Mouse (Mus musculus) kidney, embryonic 14.5 days (tissue): ENCODE measurements at regions not wholly inside any gene's neighbourhood (a gene's known extent, or its start where the extent isn't known, plus 50 kb on each side); places are given as distances from the start of the nearest gene placed in this dataset.

ENCODE experiments used
- ATAC-seq: fragments of 200-750 bp; cut with Nextera tagmentation; 2 replicates; pipeline ENCODE4 v1.8.0; 2017; ENCODE audit warnings: moderate number of reproducible peaks, mild to moderate bottlenecking, moderate TSS enrichment, moderate library complexity; ENCODE audit not compliant: low FRiP score, low TSS enrichment
- H3K27ac ChIP-seq: fragments of 300-500 bp; sonication (generic); 2 replicates; pipeline ENCODE4 v1.5.1; 2014; ENCODE audit warnings: low read depth, mild to moderate bottlenecking, low read length, moderate library complexity, mixed read lengths
- H3K27me3 ChIP-seq: fragments of 300-500 bp; sonication (generic); 2 replicates; pipeline ENCODE4 v1.6.1; 2014; ENCODE audit warnings: mild to moderate bottlenecking, low read length; ENCODE audit not compliant: control insufficient read depth, insufficient read depth
- H3K36me3 ChIP-seq: fragments of 300-500 bp; sonication (generic); 2 replicates; pipeline ENCODE4 v1.6.1; 2014; ENCODE audit warnings: low read length, mixed read lengths; ENCODE audit not compliant: control insufficient read depth, insufficient read depth
- H3K4me1 ChIP-seq: fragments of 300-500 bp; sonication (generic); 2 replicates; pipeline ENCODE4 v1.6.1; 2014; ENCODE audit warnings: low read length, mixed read lengths; ENCODE audit not compliant: control insufficient read depth, insufficient read depth
- H3K4me2 ChIP-seq: fragments of 300-500 bp; sonication (generic); replicated peaks from 2 replicates; pipeline ENCODE4 v1.6.1; 2014; ENCODE audit warnings: low read depth, mild to moderate bottlenecking, low read length
- H3K4me3 ChIP-seq: fragments of 300-500 bp; sonication (generic); 2 replicates; pipeline ENCODE4 v1.5.1; 2014; ENCODE audit warnings: mild to moderate bottlenecking, low read length
- H3K9ac ChIP-seq: fragments of 300-500 bp; sonication (generic); 2 replicates; pipeline ENCODE4 v1.6.1; 2014; ENCODE audit warnings: low read depth, mild to moderate bottlenecking, low read length, moderate library complexity
- H3K9me3 ChIP-seq: fragments of 300-500 bp; sonication (generic); 2 replicates; pipeline ENCODE4 v1.6.1; 2016; ENCODE audit warnings: low read length; ENCODE audit not compliant: control insufficient read depth
- WGBS: fragments of 180-500 bp; shearing (Covaris S2); extraction: QIAGEN DNeasy Blood & Tissue Kit; methylation state at CpG from one replicate; pipeline ENCODE4 v1.1.7; 2014; 5-methylcytosine and 5-hydroxymethylcytosine counted together

GRCm38 (mm10) chr1:75919134-75919533 lies 373.1 kb downstream of the Slc4a3 start:
- Histone ChIP-seq H3K36me3 (no peaks in the 10 kb centered on the region), H3K4me2 (no peak overlapping the region), H3K27ac (no peak overlapping the region), H3K4me3 (no peak overlapping the region), H3K9me3 (no peaks in the 10 kb centered on the region), H3K27me3 (no peaks in the 10 kb centered on the region), H3K9ac (no peak overlapping the region), H3K4me1 (no peaks in the 10 kb centered on the region)
- 55% methylated on average over 2 of the region's 2 CpGs for WGBS
- ATAC-seq = no peak

- ATAC-seq = no peak
- H3K27me3 ChIP-seq = no peaks in the 10 kb centered on the region
- no peak overlapping the region for H3K4me3 ChIP-seq
- no peak overlapping the region for H3K4me2 ChIP-seq
- no peaks in the 10 kb centered on the region for H3K9me3 ChIP-seq
- WGBS = 85% methylated on average over 8 of the region's 8 CpGs
- no peaks in the 10 kb centered on the region for H3K4me1 ChIP-seq
- H3K36me3 ChIP-seq = no peaks in the 10 kb centered on the region
- H3K27ac ChIP-seq = no peak overlapping the region
- H3K9ac ChIP-seq = no peak overlapping the region
Measured at GRCm38 (mm10) chr1:75925046-75925445, 379.0 kb downstream of the Slc4a3 start.

- Histone ChIP-seq H3K9ac (no peak overlapping the region), H3K4me1 (no peaks in the 10 kb centered on the region), H3K9me3 (no peaks in the 10 kb centered on the region), H3K4me3 (no peak overlapping the region), H3K36me3 (no peaks in the 10 kb centered on the region), H3K27ac (no peak overlapping the region), H3K4me2 (no peak overlapping the region; the same call in 1 of the 2 replicates), H3K27me3 (no peaks in the 10 kb centered on the region)
- ATAC-seq = peak; percentile 94
- WGBS = 3% methylated on average over 9 of the region's 9 CpGs
Measured at GRCm38 (mm10) chr1:75925802-75926201, 379.7 kb downstream of the Slc4a3 start.

GRCm38 (mm10) chr1:75931852-75932251 lies 385.8 kb downstream of the Slc4a3 start:
- Histone ChIP-seq H3K27ac (no peak overlapping the region), H3K27me3 (no peaks in the 10 kb centered on the region), H3K9me3 (no peaks in the 10 kb centered on the region), H3K9ac (no peak overlapping the region), H3K4me2 (no peak overlapping the region), H3K4me1 (no peaks in the 10 kb centered on the region), H3K4me3 (no peak overlapping the region), H3K36me3 (no peaks in the 10 kb centered on the region)
- ATAC-seq = no peak
- WGBS = 71% methylated on average over 2 of the region's 2 CpGs

- ATAC-seq = no peak
- Histone ChIP-seq H3K4me1 (no peaks in the 10 kb centered on the region), H3K9me3 (no peaks in the 10 kb centered on the region), H3K27ac (no peak overlapping the region), H3K9ac (no peak overlapping the region), H3K4me3 (no peak overlapping the region), H3K4me2 (no peak overlapping the region), H3K36me3 (no peaks in the 10 kb centered on the region), H3K27me3 (no peaks in the 10 kb centered on the region)
- whole genome bisulfite sequencing = 44% methylated on average over 4 of the region's 4 CpGs
Measured at GRCm38 (mm10) chr1:75933831-75934230, 387.8 kb downstream of the Slc4a3 start.

GRCm38 (mm10) chr1:75934761-75935160 lies 388.7 kb downstream of the Slc4a3 start:
- H3K4me2 ChIP-seq = no peak overlapping the region
- no peak for ATAC-seq
- H3K9me3 ChIP-seq = no peaks in the 10 kb centered on the region
- no peaks in the 10 kb centered on the region for H3K4me1 ChIP-seq
- no peaks in the 10 kb centered on the region for H3K36me3 ChIP-seq
- H3K9ac ChIP-seq = no peak overlapping the region
- no peak overlapping the region for H3K27ac ChIP-seq
- H3K4me3 ChIP-seq = no peak overlapping the region
- 95% methylated on average over 4 of the region's 4 CpGs for WGBS
- H3K27me3 ChIP-seq = no peaks in the 10 kb centered on the region

DNA sequence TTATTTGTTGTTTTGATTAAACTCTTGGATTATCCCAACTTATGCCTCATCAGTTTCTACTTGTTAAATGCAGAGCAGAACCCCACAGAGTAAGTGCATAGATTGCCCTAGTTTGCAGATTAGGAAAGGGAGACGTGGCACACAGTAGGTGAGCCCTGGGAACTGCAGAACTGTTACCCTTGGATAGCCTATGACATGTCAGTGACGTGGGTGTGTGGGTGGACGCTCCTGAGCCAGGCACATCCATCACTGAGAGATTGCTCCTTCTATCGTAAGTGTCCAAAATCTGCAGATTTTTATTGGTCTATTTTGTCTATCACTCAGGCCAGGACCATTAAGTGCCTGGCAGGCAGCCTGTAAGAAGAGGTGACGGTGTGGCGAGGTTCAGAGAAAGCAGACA lies 389.8 kb downstream of the Slc4a3 start:
- H3K9ac ChIP-seq = no peak overlapping the region
- no peaks in the 10 kb centered on the region for H3K9me3 ChIP-seq
- no peak overlapping the region for H3K4me2 ChIP-seq
- no peak overlapping the region for H3K4me3 ChIP-seq
- ATAC-seq = no peak
- no peaks in the 10 kb centered on the region for H3K27me3 ChIP-seq
- no peak overlapping the region for H3K27ac ChIP-seq
- no peaks in the 10 kb centered on the region for H3K4me1 ChIP-seq
- WGBS = 74% methylated on average over 6 of the region's 6 CpGs
- no peaks in the 10 kb centered on the region for H3K36me3 ChIP-seq

DNA sequence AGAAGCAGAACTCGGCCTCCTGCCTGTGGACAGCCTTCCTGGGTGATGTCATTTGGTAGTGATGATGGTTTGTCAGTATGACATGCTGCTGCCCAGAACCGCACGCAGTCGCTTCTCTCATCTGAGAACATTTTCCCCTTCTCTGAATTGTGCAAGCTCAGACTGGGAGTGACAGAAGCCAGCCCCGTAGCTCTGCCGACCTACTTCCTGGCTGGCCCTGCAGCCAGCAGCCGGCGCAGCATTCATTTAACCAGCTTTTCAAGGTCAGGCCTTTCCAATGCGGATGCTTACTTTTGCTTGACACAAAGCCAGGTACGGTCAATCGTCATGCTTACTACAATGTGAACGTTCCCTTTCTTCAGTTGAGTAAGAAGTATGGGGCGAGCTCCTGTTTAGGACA lies 390.5 kb downstream of the Slc4a3 start:
- no peak for ATAC-seq
- H3K9ac ChIP-seq = no peak overlapping the region
- H3K27ac ChIP-seq = no peak overlapping the region
- H3K36me3 ChIP-seq = no peaks in the 10 kb centered on the region
- no peaks in the 10 kb centered on the region for H3K9me3 ChIP-seq
- WGBS = 72% methylated on average over 13 of the region's 13 CpGs
- no peak overlapping the region for H3K4me2 ChIP-seq
- H3K4me1 ChIP-seq = no peaks in the 10 kb centered on the region
- H3K4me3 ChIP-seq = no peak overlapping the region
- H3K27me3 ChIP-seq = no peaks in the 10 kb centered on the region

GRCm38 (mm10) chr1:75937331-75937730 lies 391.3 kb downstream of the Slc4a3 start:
- H3K4me3 ChIP-seq = no peak overlapping the region
- H3K4me1 ChIP-seq = no peaks in the 10 kb centered on the region
- H3K4me2 ChIP-seq = no peak overlapping the region
- ATAC-seq = no peak
- no peaks in the 10 kb centered on the region for H3K36me3 ChIP-seq
- no peak overlapping the region for H3K27ac ChIP-seq
- H3K9ac ChIP-seq = no peak overlapping the region
- WGBS = 78% methylated on average over 5 of the region's 5 CpGs
- no peaks in the 10 kb centered on the region for H3K27me3 ChIP-seq
- no peaks in the 10 kb centered on the region for H3K9me3 ChIP-seq
